Comparison of ENCODE assay signal across 11 mouse cellular contexts in the genomic region with DNA sequence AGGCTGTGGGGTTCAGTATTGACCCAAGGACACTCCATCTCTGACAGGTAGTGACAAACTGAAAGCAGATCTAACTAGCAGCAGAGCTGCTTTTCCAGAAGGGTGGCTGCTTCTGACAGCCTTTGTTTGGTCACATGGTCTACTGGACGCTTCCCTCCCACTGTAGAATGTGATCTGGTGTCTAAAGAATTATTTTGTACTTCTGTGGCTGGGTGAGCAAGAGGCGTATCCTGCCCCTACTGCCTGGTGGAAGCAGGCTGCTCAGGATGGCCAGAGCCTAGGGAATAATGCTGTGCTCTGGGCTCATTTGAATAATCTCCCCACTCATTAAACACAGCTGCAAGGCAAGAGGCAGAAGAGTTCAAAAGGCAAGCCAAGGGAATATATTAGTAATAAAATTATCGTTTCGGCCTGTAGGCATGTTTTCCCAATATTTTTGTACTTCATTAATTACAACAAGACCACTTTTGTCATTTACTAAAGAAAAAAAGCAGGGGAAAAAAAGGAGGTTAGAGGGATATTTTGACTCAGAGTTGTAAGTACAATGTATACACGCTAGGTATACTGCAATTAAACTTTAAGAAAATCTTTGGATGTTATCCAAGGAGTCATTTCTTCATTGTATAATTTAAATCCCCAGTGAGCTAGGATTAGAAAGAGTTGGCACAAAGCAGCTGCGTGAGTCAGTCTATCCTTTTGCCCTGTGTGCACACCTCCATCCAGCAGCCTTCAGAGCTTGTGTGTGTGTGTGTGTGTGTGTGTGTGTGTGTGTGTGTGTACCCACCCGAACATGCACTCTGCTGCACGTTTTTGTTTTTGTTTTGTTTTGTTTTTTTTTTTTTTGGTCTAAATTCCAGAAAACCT.
DNase-seq lines count a peak whose midpoint lies in the region; ATAC-seq and TF ChIP-seq lines count a peak whose summit lies in the region.
"Had no signal": no experiment of that assay in that cellular context is flagged by ENCODE, and none has a peak within 500 bp of the region (broad histone marks: within the 10 kb centered on the region; RNA-seq: fewer than 3 reads in every experiment).

No protein-coding gene starts in this region.

- no peak overlapping the region for H3K9ac ChIP-seq in lung, embryonic 14.5 days
- no peak overlapping the region for H3K9ac ChIP-seq in forebrain, embryonic 14.5 days (ENCODE audit: low read length)
- no peak overlapping the region for H3K9ac ChIP-seq in kidney, embryonic 16.5 days (replicated peaks; ENCODE audit: low read length)
- no peak overlapping the region for H3K9ac ChIP-seq in neural tube, embryonic 15.5 days (replicated peaks)
- H3K9ac ChIP-seq: embryonic facial prominence, embryonic 13.5 days had no signal

- WGBS in lung, embryonic 14.5 days: 42% methylated on average over 8 of the region's 8 CpGs
- whole genome bisulfite sequencing in forebrain, embryonic 14.5 days: 15% methylated on average over 8 of the region's 8 CpGs
- WGBS in kidney, embryonic 16.5 days: 42% methylated on average over 8 of the region's 8 CpGs
- WGBS in neural tube, embryonic 15.5 days: 30% methylated on average over 8 of the region's 8 CpGs
- 76% methylated on average over 8 of the region's 8 CpGs for WGBS in thymus, adult 2 months

- no peaks in the 10 kb centered on the region for H3K9me3 ChIP-seq in lung, embryonic 14.5 days (ENCODE audit: low read depth, low read length)
- no peaks in the 10 kb centered on the region for H3K9me3 ChIP-seq in forebrain, embryonic 14.5 days (replicated peaks; ENCODE audit: control insufficient read depth, low read length)
- H3K9me3 ChIP-seq in kidney, embryonic 16.5 days (ENCODE audit: low read length): no peaks in the 10 kb centered on the region
- H3K9me3 ChIP-seq in neural tube, embryonic 15.5 days (replicated peaks): no peaks in the 10 kb centered on the region
- H3K9me3 ChIP-seq: embryonic facial prominence, embryonic 13.5 days had no signal

- peak; percentile 56; the same call in 1 of the 2 replicates for ATAC-seq in lung, embryonic 14.5 days (ENCODE audit: insufficient read depth)
- ATAC-seq in forebrain, embryonic 14.5 days: peak; percentile 82
- peak; percentile 54; the same call in 1 of the 2 replicates for ATAC-seq in kidney, embryonic 16.5 days (ENCODE audit: low FRiP score, low TSS enrichment)
- ATAC-seq in neural tube, embryonic 15.5 days (ENCODE audit: low FRiP score): no peak; the same call in 1 of the 2 replicates

- DNase-seq in lung, embryonic 14.5 days: peak; percentile 9
- DNase-seq in lung, postnatal 25 days (ENCODE audit: low spot score): no peak
- DNase-seq in forebrain, embryonic 14.5 days (ENCODE audit: low spot score): peak; percentile 50
- DNase-seq in thymus, adult 2 months: no peak
- DNase-seq in natural killer cell, adult 2 months (ENCODE audit: low spot score in 2 of 2): no peak
- no peak for DNase-seq in adrenal gland, adult 8-10 months

- H3K4me2 ChIP-seq in lung, embryonic 14.5 days: no peak overlapping the region
- H3K4me2 ChIP-seq in forebrain, embryonic 14.5 days (ENCODE audit: low read length): no peak overlapping the region
- H3K4me2 ChIP-seq in kidney, embryonic 16.5 days (replicated peaks; ENCODE audit: low read depth, low read length): no peak overlapping the region
- H3K4me2 ChIP-seq in neural tube, embryonic 15.5 days: peak overlapping the region; percentile 32
- H3K4me2 ChIP-seq: embryonic facial prominence, embryonic 13.5 days had no signal

- no peaks in the 10 kb centered on the region for H3K27me3 ChIP-seq in lung, embryonic 14.5 days (ENCODE audit: insufficient read depth, low read length)
- no peaks in the 10 kb centered on the region for H3K27me3 ChIP-seq in forebrain, embryonic 14.5 days (replicated peaks; ENCODE audit: control insufficient read depth, insufficient read depth, low read length)
- H3K27me3 ChIP-seq in kidney, embryonic 16.5 days (ENCODE audit: insufficient read depth, low read length): no peaks in the 10 kb centered on the region
- no peaks in the 10 kb centered on the region for H3K27me3 ChIP-seq in neural tube, embryonic 15.5 days (replicated peaks)
- no peaks in the 10 kb centered on the region for H3K27me3 ChIP-seq in thymus, adult 2 months (ENCODE audit: control insufficient read depth, insufficient read depth, low read length)
- H3K27me3 ChIP-seq: embryonic facial prominence, embryonic 13.5 days; megakaryocyte, embryonic 14.5 days had no signal

- H3K4me3 ChIP-seq in lung, embryonic 14.5 days (ENCODE audit: low read depth, low read length): no peak overlapping the region
- no peak overlapping the region for H3K4me3 ChIP-seq in forebrain, embryonic 14.5 days (ENCODE audit: low read depth, low read length)
- no peak overlapping the region for H3K4me3 ChIP-seq in kidney, embryonic 16.5 days (ENCODE audit: low read length)
- H3K4me3 ChIP-seq in neural tube, embryonic 15.5 days (replicated peaks): no peak overlapping the region
- no peak overlapping the region for H3K4me3 ChIP-seq in thymus, adult 2 months (ENCODE audit: control insufficient read depth, insufficient read depth, low read length)
- H3K4me3 ChIP-seq: embryonic facial prominence, embryonic 13.5 days; megakaryocyte, embryonic 14.5 days had no signal

- no peak for TF ChIP-seq CTCF in lung, embryonic 14.5 days (IDR thresholded peaks at IDR 0.05; ENCODE audit: low read depth)
- no peak for TF ChIP-seq CTCF in thymus, adult 2 months (IDR thresholded peaks at IDR 0.05; ENCODE audit: borderline replicate concordance, control insufficient read depth, extremely low read depth, insufficient read depth, low read length, poor library complexity)

- no peaks in the 10 kb centered on the region for H3K4me1 ChIP-seq in lung, embryonic 14.5 days (ENCODE audit: insufficient read depth)
- peaks cover 8% of the 10 kb centered on the region for H3K4me1 ChIP-seq in forebrain, embryonic 14.5 days (ENCODE audit: control insufficient read depth, insufficient read depth, low read length)
- H3K4me1 ChIP-seq in kidney, embryonic 16.5 days (ENCODE audit: insufficient read depth, low read length): peaks cover 5% of the 10 kb centered on the region; the same call in 1 of the 2 replicates
- H3K4me1 ChIP-seq in neural tube, embryonic 15.5 days: peaks cover 11% of the 10 kb centered on the region
- no peaks in the 10 kb centered on the region for H3K4me1 ChIP-seq in thymus, adult 2 months (replicated peaks; ENCODE audit: control insufficient read depth, insufficient read depth, low read length)
- H3K4me1 ChIP-seq: megakaryocyte, embryonic 14.5 days had no signal

- no peak for TF ChIP-seq POLR2A in thymus, adult 2 months (IDR thresholded peaks at IDR 0.05; ENCODE audit: control insufficient read depth, extremely low read depth, insufficient read depth, low read length, poor library complexity)

- no peak overlapping the region for H3K27ac ChIP-seq in lung, embryonic 14.5 days (ENCODE audit: low read depth)
- H3K27ac ChIP-seq in forebrain, embryonic 14.5 days (ENCODE audit: low read depth, low read length): peak overlapping the region; percentile 10; the same call in 1 of the 2 replicates
- H3K27ac ChIP-seq in kidney, embryonic 16.5 days (ENCODE audit: low read length): no peak overlapping the region
- H3K27ac ChIP-seq in neural tube, embryonic 15.5 days (replicated peaks): peak overlapping the region; percentile 19; the same call in 1 of the 2 replicates
- no peak overlapping the region for H3K27ac ChIP-seq in thymus, adult 2 months (ENCODE audit: control insufficient read depth, insufficient read depth, low read length)
- H3K27ac ChIP-seq: embryonic facial prominence, embryonic 13.5 days had no signal

- no peaks in the 10 kb centered on the region for H3K36me3 ChIP-seq in lung, embryonic 14.5 days (ENCODE audit: insufficient read depth)
- no peaks in the 10 kb centered on the region for H3K36me3 ChIP-seq in forebrain, embryonic 14.5 days (ENCODE audit: control insufficient read depth, insufficient read depth, low read length)
- H3K36me3 ChIP-seq in kidney, embryonic 16.5 days (ENCODE audit: insufficient read depth, low read length): no peaks in the 10 kb centered on the region
- no peaks in the 10 kb centered on the region for H3K36me3 ChIP-seq in neural tube, embryonic 15.5 days
- H3K36me3 ChIP-seq in thymus, adult 2 months (ENCODE audit: control insufficient read depth, insufficient read depth, low read length): no peaks in the 10 kb centered on the region
- H3K36me3 ChIP-seq: embryonic facial prominence, embryonic 13.5 days; G1E had no signal

Comparison
In these comparisons a context has a peak if more than half of its experiments do, and no peak if none do; other contexts are left out.
1. DNase-seq: peak in lung, embryonic 14.5 days (single experiment) and forebrain, embryonic 14.5 days (single experiment); none in lung, postnatal 25 days (single experiment), thymus, adult 2 months (single experiment), natural killer cell, adult 2 months (0 of 2) and adrenal gland, adult 8-10 months (single experiment).
2. H3K27ac ChIP-seq: peak in forebrain, embryonic 14.5 days (single experiment) and neural tube, embryonic 15.5 days (single experiment); none in lung, embryonic 14.5 days (single experiment), kidney, embryonic 16.5 days (single experiment) and thymus, adult 2 months (single experiment).